Mouse (Mus musculus): ENCODE data around the gene Ncapd2.

DNA sequence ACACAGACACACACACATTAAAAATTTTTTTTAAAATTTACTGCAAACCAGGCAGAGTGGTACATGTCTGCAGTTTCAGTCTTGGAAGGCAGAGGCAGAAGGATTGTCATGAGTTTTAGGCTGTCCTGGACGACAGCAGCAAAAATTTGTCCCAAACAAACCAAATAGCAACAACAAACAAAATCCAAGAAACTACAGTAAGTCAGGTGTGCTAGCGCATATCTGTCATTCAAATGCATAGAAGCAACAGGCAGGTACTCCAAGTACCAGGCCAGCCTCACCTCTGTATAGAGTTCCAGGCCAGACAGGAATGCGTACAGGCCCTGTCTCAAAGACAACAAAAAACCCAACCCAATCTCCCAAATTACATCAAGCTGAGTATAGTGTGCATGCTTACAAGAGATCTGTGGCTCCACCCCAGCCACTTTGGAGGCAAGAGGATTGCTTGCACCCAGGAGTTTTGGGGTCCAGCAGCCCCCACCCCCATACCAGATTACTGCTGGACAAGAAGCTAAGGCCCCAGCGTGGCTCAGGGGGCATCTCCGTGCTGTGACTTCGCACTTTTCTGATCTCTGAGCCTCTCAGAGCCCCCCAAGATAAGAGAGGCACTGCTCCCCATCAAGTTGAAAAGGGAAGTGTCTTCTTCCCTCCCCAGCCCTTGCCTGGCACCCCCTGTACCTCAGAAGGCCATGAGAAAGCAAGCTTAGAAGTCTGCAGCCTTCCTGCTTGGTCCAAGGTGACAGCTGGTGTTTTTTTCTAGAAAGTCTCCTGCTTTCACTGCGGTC, 31.5 kb downstream of the Ncapd2 start:
- TF ChIP-seq CTCF (IDR thresholded peaks at IDR 0.05; ENCODE audit: extremely low read depth, insufficient read length, insufficient replicate concordance, low read depth, low read length) (no peak), POLR2A (IDR thresholded peaks at IDR 0.05; ENCODE audit: low read depth, low read length) (no peak)

Data from small intestine, adult 2 months (tissue).